Mouse (Mus musculus): ENCODE data around the gene Ltbp2.

The Ltbp2 gene

GRCm38 (mm10) chr12:84840734-84841133, 35.6 kb downstream of the Ltbp2 start:
- DNase-seq (ENCODE audit: low spot score in 2 of 2) = no peak

DNA sequence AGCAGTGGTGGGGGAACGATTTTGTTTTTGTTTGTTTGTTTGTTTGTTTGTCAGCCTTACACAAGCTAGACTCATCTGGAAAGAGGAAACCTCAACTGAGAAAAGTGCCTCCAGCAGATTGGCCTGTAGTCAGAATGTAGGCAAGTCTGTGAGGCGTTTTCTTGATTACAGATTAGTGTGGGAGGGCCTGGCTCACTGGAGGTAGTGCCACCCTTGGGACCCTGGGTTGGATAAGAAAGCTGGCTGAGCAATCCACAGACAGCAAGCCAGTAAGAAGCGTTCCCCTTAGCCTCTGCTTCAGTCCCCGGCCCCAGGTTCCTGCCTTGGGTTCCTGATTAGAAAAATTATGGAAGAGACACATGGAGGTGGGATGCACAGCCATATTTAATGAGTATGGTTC, 36.4 kb downstream of the Ltbp2 start:
- no peak for DNase-seq (ENCODE audit: low spot score in 2 of 2)

GRCm38 (mm10) chr12:84835626-84836025, 40.7 kb downstream of the Ltbp2 start:
- DNase-seq (ENCODE audit: low spot score in 2 of 2) = no peak

DNA sequence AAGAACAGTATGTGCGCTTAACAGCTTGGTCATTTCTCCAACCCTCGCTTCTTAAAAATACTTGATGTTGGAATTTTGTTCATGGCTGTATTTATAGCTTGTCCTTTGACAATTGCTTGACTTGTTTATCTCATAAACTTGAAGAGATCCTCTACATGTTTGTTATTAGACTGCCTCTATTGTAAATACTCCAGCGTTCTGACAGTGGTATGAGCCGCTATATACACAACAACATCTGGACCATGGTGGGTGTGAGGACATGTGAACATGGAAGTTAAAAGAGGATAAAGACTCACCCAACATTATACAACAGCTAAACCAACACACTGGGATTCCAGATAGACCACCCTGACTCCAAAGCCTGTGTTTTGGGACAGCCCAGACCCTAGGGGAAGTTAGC, 41.6 kb downstream of the Ltbp2 start:
- no peak for DNase-seq (ENCODE audit: low spot score in 2 of 2)

GRCm38 (mm10) chr12:84831648-84832047, 44.7 kb downstream of the Ltbp2 start:
- no peak for DNase-seq (ENCODE audit: low spot score in 2 of 2)

GRCm38 (mm10) chr12:84831141-84831540, 45.2 kb downstream of the Ltbp2 start:
- no peak for DNase-seq (ENCODE audit: low spot score in 2 of 2)

DNA sequence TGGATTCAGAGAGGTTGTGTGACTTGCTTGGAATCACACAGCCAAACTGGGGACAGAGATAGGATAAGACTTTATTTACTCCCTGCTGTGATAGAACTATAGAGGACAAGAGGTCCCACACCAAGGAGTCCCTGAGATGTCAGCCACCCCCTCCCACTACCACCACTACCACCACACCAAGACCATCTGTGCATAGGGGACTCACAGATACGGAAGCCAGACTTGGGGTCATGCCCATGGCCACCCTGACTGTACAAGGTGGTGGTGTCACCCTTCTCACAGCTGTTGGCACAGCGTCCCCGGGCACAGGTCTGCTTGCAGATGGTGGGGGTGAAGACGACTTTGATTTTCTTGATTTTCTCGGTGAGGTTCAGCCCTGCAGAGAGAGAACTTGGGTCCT, 45.9 kb downstream of the Ltbp2 start:
- no peak for DNase-seq (ENCODE audit: low spot score in 2 of 2)

- DNase-seq (ENCODE audit: low spot score in 2 of 2) = no peak
Measured at GRCm38 (mm10) chr12:84829913-84830312, 46.4 kb downstream of the Ltbp2 start.

DNA sequence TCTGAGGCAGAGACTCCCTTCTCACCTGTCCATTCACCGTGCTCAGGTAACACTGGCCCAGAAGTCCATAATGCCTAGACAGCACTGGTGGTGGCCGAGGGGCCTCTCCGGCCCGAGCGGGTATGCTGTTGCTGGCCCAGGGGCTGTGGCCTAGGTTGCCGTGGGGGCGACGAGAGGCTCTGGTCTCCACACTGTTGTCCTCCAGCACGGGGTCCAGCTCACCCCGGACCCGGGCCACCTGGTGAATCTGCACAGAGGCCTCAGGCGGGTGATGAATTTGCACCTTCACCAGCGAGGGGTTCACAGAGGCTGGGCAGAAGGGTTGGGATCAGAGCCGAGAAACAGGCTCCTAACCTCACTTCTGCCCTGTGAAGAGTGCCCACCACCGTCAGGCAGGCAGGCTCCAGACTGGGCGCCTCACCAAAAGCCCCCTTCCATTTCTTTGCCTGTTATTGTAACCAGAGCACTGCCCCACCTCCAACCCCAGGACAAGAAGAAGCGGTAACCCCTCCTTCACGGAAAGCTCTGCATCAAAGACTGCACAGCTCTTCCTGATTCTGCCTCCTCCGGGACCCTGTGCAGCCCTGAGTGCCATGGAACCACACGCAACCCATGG, 47.1 kb downstream of the Ltbp2 start:
- DNase-seq (ENCODE audit: low spot score in 2 of 2) = no peak

- DNase-seq (ENCODE audit: low spot score in 2 of 2) = no peak
Measured at GRCm38 (mm10) chr12:84827384-84827933, 48.9 kb downstream of the Ltbp2 start.

DNA sequence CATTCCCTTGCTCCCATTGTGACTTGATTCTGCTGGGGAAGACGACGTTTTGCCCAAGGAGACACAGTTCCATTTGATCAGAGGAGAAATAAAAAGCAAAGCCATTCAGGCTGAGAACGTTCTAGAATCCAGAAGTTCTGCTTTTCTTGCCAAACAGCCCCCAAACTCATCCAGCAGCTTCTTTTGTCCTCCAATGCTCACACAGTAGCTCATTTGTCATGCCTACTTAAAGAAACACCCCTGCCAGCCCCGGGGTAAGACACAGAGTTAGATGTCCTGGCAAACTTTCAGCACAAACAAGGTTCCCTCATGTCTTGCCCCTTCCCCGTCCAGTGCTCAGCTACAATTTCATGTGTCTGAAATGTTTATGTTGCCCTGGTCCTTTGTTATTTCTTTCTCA, 52.1 kb downstream of the Ltbp2 start:
- no peak for DNase-seq (ENCODE audit: low spot score in 2 of 2)

DNA sequence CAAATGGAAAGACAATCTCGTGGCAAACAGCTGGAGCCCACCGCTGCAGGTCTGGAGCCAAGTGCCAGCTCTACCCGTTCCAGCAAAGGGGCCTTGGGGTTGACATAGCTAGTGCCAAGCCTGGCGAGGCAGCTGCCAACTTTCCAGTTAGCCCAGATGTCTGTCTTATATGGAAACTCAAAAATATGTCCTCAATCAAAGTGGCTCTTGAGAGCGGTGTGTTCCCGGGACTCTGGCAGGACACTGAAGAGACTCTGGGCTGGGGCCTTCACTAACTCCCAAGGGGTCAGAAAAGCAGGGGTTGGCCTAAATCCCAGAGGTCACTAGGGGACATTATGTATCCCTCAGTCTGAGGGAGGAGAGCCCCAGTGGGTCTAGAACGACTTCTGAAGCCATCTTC, 52.7 kb downstream of the Ltbp2 start:
- no peak for DNase-seq (ENCODE audit: low spot score in 2 of 2)

DNA sequence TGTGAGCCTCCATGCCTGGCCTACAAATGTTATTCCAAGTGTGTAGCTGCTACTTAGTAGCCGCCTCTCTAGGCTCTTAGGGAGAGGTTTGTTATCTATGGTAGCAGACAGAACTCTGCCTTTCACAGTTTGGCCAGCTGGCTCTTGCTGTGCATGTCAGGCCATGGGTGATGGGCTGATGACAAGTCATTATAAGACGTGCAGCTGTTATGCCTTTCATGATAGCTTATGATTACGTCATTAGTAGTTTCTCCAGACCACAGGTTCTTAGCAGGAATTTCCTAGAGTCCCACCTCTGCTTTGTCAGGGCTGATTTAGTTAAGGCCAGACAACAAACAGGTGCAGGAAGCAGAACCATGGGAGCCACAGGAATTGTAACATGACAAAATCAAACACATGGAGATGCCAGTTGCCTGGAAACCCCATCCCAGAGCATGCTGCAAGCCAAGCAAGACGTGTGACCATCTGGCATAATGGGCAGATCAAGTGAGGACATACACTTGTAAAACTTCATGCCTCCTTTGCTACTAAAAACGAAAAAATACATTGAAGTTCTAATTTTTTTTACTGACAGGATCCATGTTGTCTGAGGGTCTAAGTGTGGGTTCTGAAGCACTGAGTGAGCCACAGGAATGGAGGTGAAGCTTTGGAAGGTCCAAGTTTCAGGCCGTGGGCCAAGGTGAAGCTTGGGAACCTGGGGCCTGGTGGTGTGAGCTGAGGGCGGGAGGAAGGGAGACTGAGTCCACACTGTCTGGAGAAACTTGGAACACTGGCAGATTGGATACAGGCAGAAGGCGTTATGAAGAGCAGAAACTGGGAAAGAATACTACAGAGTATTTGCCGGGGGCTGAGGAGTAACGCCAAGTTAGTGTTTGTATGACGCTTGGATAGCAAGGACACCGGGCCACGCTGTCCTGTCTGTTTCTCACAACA, 56.8 kb downstream of the Ltbp2 start:
- DNase-seq (ENCODE audit: low spot score in 2 of 2) = no peak

GRCm38 (mm10) chr12:84818496-84818895, 57.8 kb downstream of the Ltbp2 start:
- no peak for DNase-seq (ENCODE audit: low spot score in 2 of 2)

- no peak for DNase-seq (ENCODE audit: low spot score in 2 of 2)
Measured at GRCm38 (mm10) chr12:84814663-84815325, 61.5 kb downstream of the Ltbp2 start.

DNA sequence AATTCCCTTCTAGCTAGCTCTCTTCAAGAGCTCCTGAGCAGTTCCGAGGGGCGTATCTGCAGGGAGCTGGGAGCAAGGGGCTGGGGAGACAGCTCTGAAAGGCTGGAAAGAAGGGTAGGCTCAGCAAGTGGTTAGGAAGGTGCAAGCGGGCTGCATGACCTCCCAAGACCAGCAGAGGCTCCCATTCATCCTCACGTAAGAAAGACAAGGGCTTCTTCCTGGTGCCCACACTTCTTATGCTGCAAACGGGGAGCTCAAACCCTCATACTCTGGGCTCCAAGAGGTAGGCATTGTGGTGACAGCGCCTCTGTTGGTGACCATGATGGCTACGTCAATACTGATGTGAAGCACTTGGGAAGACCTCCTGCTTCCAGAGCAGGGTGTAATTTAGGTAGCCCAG, 62.6 kb downstream of the Ltbp2 start:
- DNase-seq (ENCODE audit: low spot score in 2 of 2) = no peak

- no peak for DNase-seq (ENCODE audit: low spot score in 2 of 2)
Measured at GRCm38 (mm10) chr12:84812004-84812403, 64.3 kb downstream of the Ltbp2 start.

DNA sequence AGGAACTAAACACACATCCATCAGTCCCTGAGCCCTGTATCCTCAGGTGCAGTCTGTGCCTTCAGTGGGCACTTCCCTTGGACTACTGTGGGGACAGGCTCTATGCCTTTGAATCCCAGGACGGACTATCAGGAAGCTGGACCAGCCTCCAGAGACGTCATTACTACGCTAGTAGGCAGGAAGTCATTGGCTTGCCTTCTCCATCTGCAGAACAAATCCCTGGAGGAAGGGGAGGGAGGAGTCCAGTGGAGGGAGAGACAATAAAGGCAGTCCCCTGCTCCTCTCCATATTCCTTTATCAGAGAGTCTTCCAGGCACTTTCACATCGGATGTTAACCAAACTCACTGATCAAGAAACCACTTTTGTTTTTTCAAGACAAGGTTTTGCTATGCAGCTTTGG, 64.8 kb downstream of the Ltbp2 start:
- no peak for DNase-seq (ENCODE audit: low spot score in 2 of 2)

DNA sequence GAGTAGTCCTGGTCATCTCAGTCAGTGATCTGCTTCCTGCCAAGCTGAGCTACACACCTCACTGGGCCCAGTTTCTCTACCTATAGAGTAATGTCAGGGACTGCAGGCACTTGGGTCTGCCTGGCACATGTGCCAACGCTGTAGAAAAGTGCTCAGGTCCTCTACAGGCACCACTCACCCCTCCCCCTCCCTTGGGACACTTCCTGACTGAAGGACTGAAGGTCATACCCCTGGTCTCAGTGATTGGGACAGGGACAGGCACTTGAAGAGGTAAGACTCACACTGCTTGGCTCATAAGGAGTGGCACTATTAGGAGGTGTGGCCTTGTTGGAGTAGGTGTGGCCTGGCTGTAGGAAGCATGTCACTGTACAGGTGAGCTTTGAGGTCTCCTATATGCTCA, 65.5 kb downstream of the Ltbp2 start:
- no peak for DNase-seq (ENCODE audit: low spot score in 2 of 2)

GRCm38 (mm10) chr12:84809033-84809432, 67.3 kb downstream of the Ltbp2 start:
- no peak for DNase-seq (ENCODE audit: low spot score in 2 of 2)

GRCm38 (mm10) chr12:84807351-84807750, 69.0 kb downstream of the Ltbp2 start:
- DNase-seq (ENCODE audit: low spot score in 2 of 2) = no peak

GRCm38 (mm10) chr12:84806726-84807125, 69.6 kb downstream of the Ltbp2 start:
- no peak for DNase-seq (ENCODE audit: low spot score in 2 of 2)

Data from urinary bladder, adult 18-20 months (tissue).